Mouse (Mus musculus) forebrain, embryonic 11.5 days (tissue): ENCODE data around the gene Capn8. TPM values are rescaled to one million over a fixed set of nuclear protein-coding genes. Genes with fewer than 3 reads are reported as not detected.

Experiments used
- polyA plus RNA-seq: library from polyadenylated mRNA; unstranded; fragments of >200 nt; fragmentation: Nextera tagmentation; extraction: Ambion mirVana; gene quantifications from 2 replicates; pipeline ENCODE4 v1.2.1, GENCODE M21; 2014

Gene Capn8
- polyA plus RNA-seq, 1 experiment from 2014 or later, result 0.08 TPM

Other genes with a start within 250 kb of the Capn8 start
- 27.7 and 34.8 TPM in 2 replicates for gene Fbxo28, start 223.4 kb upstream of the Capn8 start, polyA plus RNA-seq
- gene Trp53bp2, start 155.8 kb upstream of the Capn8 start, polyA plus RNA-seq, result 35.7 and 38.5 TPM in 2 replicates
- gene Capn2, start 47.4 kb upstream of the Capn8 start, polyA plus RNA-seq, result 90.8 and 91.6 TPM in 2 replicates
- gene Ccdc185, start 184.2 kb downstream of the Capn8 start, polyA plus RNA-seq, result not detected in 2 replicates
- gene Susd4, start 198.9 kb downstream of the Capn8 start, polyA plus RNA-seq, result 14.4 and 15.6 TPM in 2 replicates